Mouse (Mus musculus): ENCODE results near the gene Lrrc36. TPM values are rescaled to one million over a fixed set of nuclear protein-coding genes. Genes with fewer than 3 reads are reported as not detected.

Lrrc36 gene
- polyA plus RNA-seq, 1 experiment = 0.24 TPM

- H3K4me3 ChIP-seq (ENCODE audit: control insufficient read depth, insufficient read depth, low read length) = no peak overlapping the region
- WGBS = 94% methylated on average over 4 of the region's 4 CpGs
- no peaks in the 10 kb centered on the region for H3K36me3 ChIP-seq (ENCODE audit: control insufficient read depth, insufficient read depth, low read length)
- H3K27me3 ChIP-seq (ENCODE audit: control insufficient read depth, insufficient read depth, low read length) = no peaks in the 10 kb centered on the region
- H3K27ac ChIP-seq (ENCODE audit: control insufficient read depth, insufficient read depth, low read length) = no peak overlapping the region
- H3K4me1 ChIP-seq (replicated peaks; ENCODE audit: control insufficient read depth, insufficient read depth, low read length) = 0 out of 2 replicates have a peak, but pooled peaks cover 9% of the 10 kb centered on the region
- no peak for DNase-seq
- TF ChIP-seq CTCF (IDR thresholded peaks at IDR 0.05; ENCODE audit: borderline replicate concordance, control insufficient read depth, extremely low read depth, insufficient read depth, low read length, poor library complexity) (no peak), POLR2A (IDR thresholded peaks at IDR 0.05; ENCODE audit: control insufficient read depth, extremely low read depth, insufficient read depth, low read length, poor library complexity) (no peak)
These were observed 61.9 kb downstream of the Lrrc36 start for GRCm38 (mm10) chr8:105475254-105475653.

GRCm38 (mm10) chr8:105475742-105476141 lies 62.4 kb downstream of the Lrrc36 start:
- no peak overlapping the region for H3K27ac ChIP-seq (ENCODE audit: control insufficient read depth, insufficient read depth, low read length)
- DNase-seq = no peak

GRCm38 (mm10) chr8:105476161-105476560 lies 62.8 kb downstream of the Lrrc36 start:
- Histone ChIP-seq H3K36me3 (ENCODE audit: control insufficient read depth, insufficient read depth, low read length) (no peaks in the 10 kb centered on the region), H3K4me1 (replicated peaks; ENCODE audit: control insufficient read depth, insufficient read depth, low read length) (0 out of 2 replicates have a peak, but pooled peaks cover 9% of the 10 kb centered on the region), H3K4me3 (ENCODE audit: control insufficient read depth, insufficient read depth, low read length) (no peak overlapping the region), H3K27me3 (ENCODE audit: control insufficient read depth, insufficient read depth, low read length) (no peaks in the 10 kb centered on the region), H3K27ac (ENCODE audit: control insufficient read depth, insufficient read depth, low read length) (no peak overlapping the region)
- DNase-seq = no peak
- 98% methylated on average over 7 of the region's 7 CpGs for WGBS
- no peak for TF ChIP-seq CTCF (IDR thresholded peaks at IDR 0.05; ENCODE audit: borderline replicate concordance, control insufficient read depth, extremely low read depth, insufficient read depth, low read length, poor library complexity)

More at GRCm38 (mm10) chr8:105475742-105476141, 62.4 kb downstream of the Lrrc36 start:
- TF ChIP-seq POLR2A (IDR thresholded peaks at IDR 0.05; ENCODE audit: control insufficient read depth, extremely low read depth, insufficient read depth, low read length, poor library complexity) (no peak), CTCF (IDR thresholded peaks at IDR 0.05; ENCODE audit: borderline replicate concordance, control insufficient read depth, extremely low read depth, insufficient read depth, low read length, poor library complexity) (no peak)
- Histone ChIP-seq H3K27me3 (ENCODE audit: control insufficient read depth, insufficient read depth, low read length) (no peaks in the 10 kb centered on the region), H3K4me1 (replicated peaks; ENCODE audit: control insufficient read depth, insufficient read depth, low read length) (0 out of 2 replicates have a peak, but pooled peaks cover 9% of the 10 kb centered on the region), H3K4me3 (ENCODE audit: control insufficient read depth, insufficient read depth, low read length) (no peak overlapping the region), H3K36me3 (ENCODE audit: control insufficient read depth, insufficient read depth, low read length) (no peaks in the 10 kb centered on the region)
- 93% methylated on average over 8 of the region's 8 CpGs for WGBS

- Histone ChIP-seq H3K27ac (ENCODE audit: control insufficient read depth, insufficient read depth, low read length) (no peak overlapping the region), H3K4me3 (ENCODE audit: control insufficient read depth, insufficient read depth, low read length) (no peak overlapping the region), H3K27me3 (ENCODE audit: control insufficient read depth, insufficient read depth, low read length) (no peaks in the 10 kb centered on the region), H3K36me3 (ENCODE audit: control insufficient read depth, insufficient read depth, low read length) (no peaks in the 10 kb centered on the region), H3K4me1 (replicated peaks; ENCODE audit: control insufficient read depth, insufficient read depth, low read length) (0 out of 2 replicates have a peak, but pooled peaks cover 9% of the 10 kb centered on the region)
- WGBS = 67% methylated on average over 25 of the region's 25 CpGs
- TF ChIP-seq POLR2A (IDR thresholded peaks at IDR 0.05; ENCODE audit: control insufficient read depth, extremely low read depth, insufficient read depth, low read length, poor library complexity) (no peak), CTCF (IDR thresholded peaks at IDR 0.05; ENCODE audit: borderline replicate concordance, control insufficient read depth, extremely low read depth, insufficient read depth, low read length, poor library complexity) (peak; percentile 64; the same call in 1 of the 2 replicates)
- peak; percentile 47 for DNase-seq
These were observed 63.5 kb downstream of the Lrrc36 start for GRCm38 (mm10) chr8:105476628-105477413.

GRCm38 (mm10) chr8:105477792-105478191 lies 64.4 kb downstream of the Lrrc36 start:
- no peak overlapping the region for H3K27ac ChIP-seq (ENCODE audit: control insufficient read depth, insufficient read depth, low read length)
- no peaks in the 10 kb centered on the region for H3K27me3 ChIP-seq (ENCODE audit: control insufficient read depth, insufficient read depth, low read length)
- H3K4me1 ChIP-seq (replicated peaks; ENCODE audit: control insufficient read depth, insufficient read depth, low read length) = 0 out of 2 replicates have a peak, but pooled peaks cover 9% of the 10 kb centered on the region
- no peak for DNase-seq
- 93% methylated on average over 3 of the region's 3 CpGs for WGBS
- no peak overlapping the region for H3K4me3 ChIP-seq (ENCODE audit: control insufficient read depth, insufficient read depth, low read length)
- no peak for TF ChIP-seq CTCF (IDR thresholded peaks at IDR 0.05; ENCODE audit: borderline replicate concordance, control insufficient read depth, extremely low read depth, insufficient read depth, low read length, poor library complexity)
- H3K36me3 ChIP-seq (ENCODE audit: control insufficient read depth, insufficient read depth, low read length) = no peaks in the 10 kb centered on the region

- WGBS = 98% methylated on average over 2 of the region's 2 CpGs
- Histone ChIP-seq H3K4me1 (replicated peaks; ENCODE audit: control insufficient read depth, insufficient read depth, low read length) (no peaks in the 10 kb centered on the region), H3K27ac (ENCODE audit: control insufficient read depth, insufficient read depth, low read length) (no peak overlapping the region), H3K4me3 (ENCODE audit: control insufficient read depth, insufficient read depth, low read length) (no peak overlapping the region), H3K27me3 (ENCODE audit: control insufficient read depth, insufficient read depth, low read length) (no peaks in the 10 kb centered on the region), H3K36me3 (ENCODE audit: control insufficient read depth, insufficient read depth, low read length) (no peaks in the 10 kb centered on the region)
- DNase-seq = no peak
- TF ChIP-seq POLR2A (IDR thresholded peaks at IDR 0.05; ENCODE audit: control insufficient read depth, extremely low read depth, insufficient read depth, low read length, poor library complexity) = no peak
- TF ChIP-seq CTCF (IDR thresholded peaks at IDR 0.05; ENCODE audit: borderline replicate concordance, control insufficient read depth, extremely low read depth, insufficient read depth, low read length, poor library complexity) = no peak
These were observed 67.6 kb downstream of the Lrrc36 start for GRCm38 (mm10) chr8:105481013-105481412.
